Mouse (Mus musculus): ENCODE measurements around the gene Gsdma.
"Not testable (repeated sequence)": the region's sequence is repeated elsewhere in the genome, so short reads cannot be mapped to it uniquely, and the experiment has no call there.

Gene Gsdma

DNA sequence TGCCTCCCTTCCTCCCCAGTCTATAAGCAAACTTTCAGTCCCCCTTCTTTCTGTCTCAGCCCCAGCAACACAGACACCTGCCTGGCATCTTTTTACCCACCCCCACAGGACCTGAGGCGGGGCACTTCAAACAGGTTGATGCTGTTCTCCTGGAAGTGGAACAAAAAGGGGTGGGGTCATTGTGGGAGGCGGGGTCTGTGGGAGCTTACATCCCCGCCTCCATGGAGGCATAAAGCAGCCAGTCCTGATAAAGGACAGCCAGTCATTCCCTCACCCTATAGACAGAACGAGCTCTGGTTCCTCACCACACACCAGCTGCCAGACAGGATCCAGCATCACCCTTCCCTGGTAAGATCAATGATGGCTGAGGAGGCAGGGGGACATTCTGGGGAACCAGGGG is at the start of gene Gsdma:
Gene Gsdma, plus strand, starts transcription at position 261 of the 400 bp plus-strand sequence.
- DNase-seq (ENCODE audit: low read depth, low spot score), result no peak

DNA sequence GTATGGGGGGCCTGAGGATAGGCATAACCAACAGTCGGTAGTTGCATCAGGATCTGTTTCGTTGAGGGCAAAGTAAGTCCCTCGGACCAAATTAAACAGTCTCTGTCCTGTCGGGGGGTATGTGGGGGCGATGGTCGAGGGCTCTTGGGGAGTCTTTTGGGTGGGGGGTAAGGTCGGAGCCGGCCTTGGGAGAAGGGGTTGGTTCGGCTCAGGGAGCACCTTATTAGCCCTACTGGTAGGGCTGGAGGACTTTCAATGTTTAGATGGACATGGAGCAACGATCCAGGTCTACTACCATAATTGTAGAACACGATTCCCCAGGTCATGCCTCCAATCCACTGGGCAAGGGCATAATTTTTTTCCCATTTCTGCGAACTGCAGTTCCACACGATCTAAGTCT is 43.4 kb upstream of the Gsdma start:
- no peak for DNase-seq (ENCODE audit: low read depth, low spot score)

GRCm38 (mm10) chr11:98623981-98624380 is 40.2 kb upstream of the Gsdma start:
- DNase-seq (ENCODE audit: low read depth, low spot score), result not testable (repeated sequence)

DNA sequence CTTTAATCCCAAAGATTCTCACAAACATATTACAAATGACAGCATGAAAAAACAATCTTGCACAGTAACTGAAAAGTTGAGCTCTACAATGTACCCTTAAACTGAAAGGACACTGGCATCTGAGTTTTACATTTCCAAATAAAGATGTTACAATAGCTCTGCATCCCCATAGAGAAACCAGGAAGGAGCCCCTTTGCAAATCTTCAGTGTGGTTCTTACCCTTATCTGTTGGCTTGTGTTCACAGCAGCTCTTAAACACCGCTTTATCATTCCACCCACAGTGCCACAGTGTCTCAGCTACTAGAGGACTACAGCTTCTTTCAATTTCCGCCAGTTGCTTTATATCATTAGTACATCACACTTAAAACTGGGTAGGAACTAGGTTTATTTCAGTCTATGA is 39.8 kb upstream of the Gsdma start:
- DNase-seq (ENCODE audit: low read depth, low spot score), result not testable (repeated sequence)

- DNase-seq (ENCODE audit: low read depth, low spot score), result no peak
Measured at GRCm38 (mm10) chr11:98625611-98626410, 38.3 kb upstream of the Gsdma start, which contains the start of the genes Gm12355 and Gsdma3. Gene Gm12355 (minus strand): TSS chr11:98625661. Gene Gsdma3 (plus strand): TSS chr11:98626360.

GRCm38 (mm10) chr11:98628706-98629105 is 35.4 kb upstream of the Gsdma start:
- DNase-seq (ENCODE audit: low read depth, low spot score), result no peak

DNA sequence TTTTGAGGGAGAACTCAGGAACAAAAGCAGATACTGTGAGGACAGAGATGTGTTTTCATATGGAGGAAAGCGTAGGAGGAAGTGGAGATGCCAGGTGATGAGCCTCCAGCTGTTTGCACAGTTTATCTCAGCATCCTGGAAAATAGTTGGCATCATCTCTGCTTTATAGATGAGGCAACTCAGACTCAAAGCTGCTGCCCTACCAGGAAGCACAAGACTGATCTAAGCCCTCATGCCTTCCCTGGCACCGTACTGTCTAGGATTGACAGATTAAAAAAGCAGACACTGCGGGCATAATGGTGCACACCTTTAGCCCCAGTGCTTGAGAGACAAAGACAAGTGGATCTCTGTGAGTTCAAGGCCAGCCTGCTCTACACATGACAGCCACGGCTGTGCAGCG is 33.5 kb upstream of the Gsdma start:
- DNase-seq (ENCODE audit: low read depth, low spot score), result no peak

DNA sequence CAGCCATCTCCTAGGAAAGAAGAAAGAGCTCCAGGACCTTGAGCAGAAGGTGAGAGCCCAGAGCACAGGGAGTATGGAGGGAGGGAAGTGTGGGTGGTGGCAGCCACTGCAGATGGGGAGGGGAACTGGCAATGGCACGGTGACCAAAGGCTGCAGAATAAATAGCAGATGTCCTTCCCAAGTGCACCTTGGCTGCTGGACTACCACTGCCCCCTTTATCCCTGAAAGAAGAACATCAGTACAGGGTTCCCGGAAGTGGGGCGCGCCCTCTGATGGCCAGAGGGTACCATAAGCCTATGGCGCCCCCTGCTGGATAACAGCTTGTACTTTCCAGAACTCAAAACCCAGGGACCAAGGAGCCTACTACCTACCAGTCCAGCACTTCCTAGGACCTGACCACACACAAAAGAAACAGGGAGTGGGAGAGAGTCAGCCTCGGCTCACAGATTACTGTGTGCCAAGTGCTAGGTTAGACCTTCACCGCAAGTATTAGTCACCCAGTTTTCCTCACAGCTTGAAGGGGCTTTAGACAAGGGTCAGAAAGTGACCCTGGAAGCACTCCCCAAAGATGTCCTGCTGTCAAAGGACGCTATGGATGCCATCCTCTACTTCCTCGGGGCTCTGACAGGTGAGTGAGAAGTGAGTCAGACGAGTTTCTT is 28.7 kb upstream of the Gsdma start:
- DNase-seq (ENCODE audit: low read depth, low spot score), result not testable (repeated sequence)

GRCm38 (mm10) chr11:98637501-98637900 is 26.6 kb upstream of the Gsdma start:
- DNase-seq (ENCODE audit: low read depth, low spot score), result no peak

- no peak for DNase-seq (ENCODE audit: low read depth, low spot score)
Measured at GRCm38 (mm10) chr11:98640091-98640490, 24.1 kb upstream of the Gsdma start.

GRCm38 (mm10) chr11:98644757-98645156 is 19.4 kb upstream of the Gsdma start:
- no peak for DNase-seq (ENCODE audit: low read depth, low spot score)

- no peak for DNase-seq (ENCODE audit: low read depth, low spot score)
Measured at GRCm38 (mm10) chr11:98645946-98646345, 18.2 kb upstream of the Gsdma start.

- no peak for DNase-seq (ENCODE audit: low read depth, low spot score)
Measured at GRCm38 (mm10) chr11:98646459-98646858, 17.7 kb upstream of the Gsdma start, which contains the start of gene Gsdma2. Gene Gsdma2 (plus strand): TSS chr11:98646759.

DNA sequence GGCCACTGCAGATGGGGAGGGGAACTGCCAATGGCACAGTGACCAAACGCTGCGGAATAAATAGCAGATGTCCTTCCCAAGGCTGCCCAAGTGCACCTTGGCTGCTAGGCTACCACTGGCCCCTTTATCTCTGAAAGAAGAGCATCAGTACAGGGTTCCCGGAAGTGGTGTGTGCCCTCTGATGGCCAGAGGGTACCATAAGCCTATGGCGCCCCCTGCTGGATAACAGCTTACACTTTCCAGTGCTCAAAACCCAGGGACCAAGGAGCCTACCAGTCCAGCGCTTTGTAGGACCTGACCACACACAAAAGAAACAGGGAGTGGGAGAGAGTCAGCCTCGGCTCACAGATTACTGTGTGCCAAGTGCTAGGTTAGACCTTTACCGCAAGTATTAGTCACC is 9.1 kb upstream of the Gsdma start:
- DNase-seq (ENCODE audit: low read depth, low spot score), result not testable (repeated sequence)

DNA sequence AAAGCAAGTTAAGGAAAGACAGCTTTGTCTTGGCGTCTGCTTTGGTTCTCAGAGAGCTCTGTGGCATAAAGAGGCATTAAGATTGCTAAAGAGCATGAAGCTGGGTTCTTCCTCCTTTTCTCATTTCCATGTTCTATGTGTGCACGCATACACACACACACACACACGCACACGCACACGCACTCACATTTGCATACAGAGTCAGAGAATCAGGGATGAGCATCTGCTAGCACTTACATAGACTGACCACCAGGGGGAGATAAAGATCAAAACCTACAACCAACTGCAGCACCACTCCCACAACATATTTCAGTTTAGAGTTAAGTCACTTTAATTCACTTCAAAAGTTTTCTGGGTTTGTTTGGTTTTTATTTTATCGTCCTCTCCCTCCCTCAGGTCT is 3.6 kb upstream of the Gsdma start:
- DNase-seq (ENCODE audit: low read depth, low spot score), result peak; percentile 44

- DNase-seq (ENCODE audit: low read depth, low spot score), result no peak
Measured at GRCm38 (mm10) chr11:98668984-98669383, 4.8 kb downstream of the Gsdma start.

DNA sequence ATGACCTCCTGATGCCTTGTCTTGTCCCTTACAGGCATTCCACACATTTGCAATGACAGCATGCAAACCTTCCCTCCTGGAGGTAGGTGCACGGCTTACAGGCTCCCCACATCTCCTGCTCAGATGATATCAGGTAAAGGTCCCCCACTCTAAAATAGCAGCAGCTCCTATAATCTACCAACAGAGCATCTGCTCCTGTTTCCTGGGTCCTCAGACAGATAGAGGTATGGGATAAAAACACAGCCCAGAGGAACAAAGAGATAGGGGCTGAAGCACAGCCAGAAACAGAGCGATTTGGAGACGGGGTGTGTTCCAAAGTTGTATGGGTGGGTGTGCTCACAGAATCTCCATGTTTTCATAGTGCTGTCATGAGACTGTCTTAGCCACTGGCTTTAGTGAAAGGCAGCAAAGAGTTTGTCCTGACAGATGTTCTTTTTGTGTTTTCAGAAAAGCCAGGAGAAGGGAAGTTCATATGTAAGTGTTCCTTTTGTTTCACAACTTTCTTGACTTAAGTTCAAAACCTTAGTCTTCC is 7.2 kb downstream of the Gsdma start:
- DNase-seq (ENCODE audit: low read depth, low spot score), result no peak

GRCm38 (mm10) chr11:98671857-98672256 is 7.7 kb downstream of the Gsdma start:
- peak; percentile 26 for DNase-seq (ENCODE audit: low read depth, low spot score)

- DNase-seq (ENCODE audit: low read depth, low spot score), result no peak
Measured at GRCm38 (mm10) chr11:98672482-98672881, 8.3 kb downstream of the Gsdma start.

DNA sequence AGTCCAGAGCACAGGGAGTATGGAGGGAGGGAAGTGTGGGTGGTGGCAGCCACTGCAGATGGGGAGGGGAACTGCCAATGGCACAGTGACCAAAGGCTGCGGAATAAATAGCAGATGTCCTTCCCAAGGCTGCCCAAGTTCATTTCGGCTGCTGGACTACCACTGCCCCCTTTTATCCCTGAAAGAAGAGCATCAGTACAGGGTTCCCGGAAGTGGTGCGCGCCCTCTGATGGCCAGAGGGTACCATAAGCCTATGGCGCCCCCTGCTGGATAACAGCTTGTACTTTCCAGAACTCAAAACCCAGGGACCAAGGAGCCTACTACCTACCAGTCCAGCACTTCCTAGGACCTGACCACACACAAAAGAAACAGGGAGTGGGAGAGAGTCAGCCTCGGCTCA is 9.0 kb downstream of the Gsdma start:
- DNase-seq (ENCODE audit: low read depth, low spot score), result not testable (repeated sequence)

- no peak for DNase-seq (ENCODE audit: low read depth, low spot score)
Measured at GRCm38 (mm10) chr11:98675829-98676363, 11.7 kb downstream of the Gsdma start.

GRCm38 (mm10) chr11:98680023-98680422 is 15.9 kb downstream of the Gsdma start:
- no peak for DNase-seq (ENCODE audit: low read depth, low spot score)
